Mouse (Mus musculus) midbrain, embryonic 16.5 days (tissue): Measurements from ENCODE around the gene Kynu. TPM values are rescaled to one million over a fixed set of nuclear protein-coding genes. Genes with fewer than 3 reads are reported as not detected.
A peak's percentile ranks its signal among the peaks of the same experiment; 100 is the strongest.

ENCODE experiments used
- ATAC-seq: fragments of 200-750 bp; cut with Nextera tagmentation; 2 replicates; pipeline ENCODE4 v1.8.0; 2017; ENCODE audit warnings: moderate TSS enrichment
- H3K27ac ChIP-seq: fragments of 300-500 bp; sonication (generic); 2 replicates; pipeline ENCODE4 v1.5.1; 2014; ENCODE audit warnings: mild to moderate bottlenecking, low read length, mixed read lengths
- H3K27me3 ChIP-seq: fragments of 300-500 bp; sonication (generic); 2 replicates; pipeline ENCODE4 v1.6.1; 2014; ENCODE audit warnings: low read depth, low read length, mixed read lengths; ENCODE audit not compliant: control insufficient read depth, insufficient read depth
- H3K36me3 ChIP-seq: fragments of 300-500 bp; sonication (generic); 2 replicates; pipeline ENCODE4 v1.6.1; 2014; ENCODE audit warnings: mild to moderate bottlenecking, low read length, moderate library complexity, mixed read lengths; ENCODE audit not compliant: control insufficient read depth, insufficient read depth
- H3K4me1 ChIP-seq: fragments of 300-500 bp; sonication (generic); 2 replicates; pipeline ENCODE4 v1.6.1; 2014; ENCODE audit warnings: mild to moderate bottlenecking, low read length, mixed read lengths; ENCODE audit not compliant: control insufficient read depth, insufficient read depth
- H3K4me2 ChIP-seq: fragments of 300-500 bp; sonication (generic); 2 replicates; pipeline ENCODE4 v1.6.1; 2014; ENCODE audit warnings: mild to moderate bottlenecking, low read length, mixed read lengths
- H3K4me3 ChIP-seq: fragments of 300-500 bp; sonication (generic); 2 replicates; pipeline ENCODE4 v1.5.1; 2014; ENCODE audit warnings: low read depth, mild to moderate bottlenecking, low read length, moderate library complexity, mixed read lengths
- H3K9ac ChIP-seq: fragments of 300-500 bp; sonication (generic); 2 replicates; pipeline ENCODE4 v1.6.1; 2014; ENCODE audit warnings: low read depth, low read length, mixed read lengths
- H3K9me3 ChIP-seq: fragments of 300-500 bp; sonication (generic); replicated peaks from 2 replicates; pipeline ENCODE4 v1.6.1; 2014; ENCODE audit warnings: mild to moderate bottlenecking, low read length, mixed read lengths; ENCODE audit not compliant: control insufficient read depth, poor library complexity, severe bottlenecking
- WGBS: fragments of 180-500 bp; shearing (Covaris S2); extraction: QIAGEN DNeasy Blood & Tissue Kit; methylation state at CpG from one replicate; pipeline ENCODE4 v1.1.7; 2014; 5-methylcytosine and 5-hydroxymethylcytosine counted together
- polyA plus RNA-seq: library from polyadenylated mRNA; unstranded; fragments of >200 nt; fragmentation: Nextera tagmentation; extraction: Ambion mirVana; gene quantifications from 2 replicates; pipeline ENCODE4 v1.2.1, GENCODE M21; 2015

The Kynu gene
- polyA plus RNA-seq, 1 experiment from 2014 or later, result 0.21 TPM

DNA sequence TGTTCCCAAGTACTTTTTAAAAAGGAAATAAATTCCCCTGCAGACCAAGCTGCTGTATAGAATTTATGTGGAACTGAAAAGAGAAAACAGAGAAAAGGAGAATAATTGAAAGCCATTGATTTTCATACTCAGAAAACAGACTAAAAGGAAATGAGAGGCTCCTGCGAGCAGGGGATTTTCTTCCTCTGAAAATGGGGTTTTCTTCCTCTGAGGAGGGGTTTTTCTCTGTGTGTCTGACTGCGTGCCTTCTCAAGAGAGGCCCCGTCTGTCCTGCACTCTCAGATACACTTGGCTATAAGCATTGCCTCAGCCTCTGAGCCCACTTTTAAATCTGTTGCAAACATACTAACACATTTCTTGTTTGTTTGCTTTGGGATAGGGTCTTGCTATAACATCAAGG is 1.9 kb downstream of the Kynu start:
- Histone ChIP-seq H3K9me3 (no peaks in the 10 kb centered on the region), H3K9ac (no peak overlapping the region), H3K4me3 (no peak overlapping the region), H3K4me2 (no peak overlapping the region), H3K27ac (no peak overlapping the region), H3K27me3 (no peaks in the 10 kb centered on the region), H3K36me3 (no peaks in the 10 kb centered on the region), H3K4me1 (no peaks in the 10 kb centered on the region)
- no peak for ATAC-seq
- 72% methylated on average over 3 of the region's 3 CpGs for WGBS

DNA sequence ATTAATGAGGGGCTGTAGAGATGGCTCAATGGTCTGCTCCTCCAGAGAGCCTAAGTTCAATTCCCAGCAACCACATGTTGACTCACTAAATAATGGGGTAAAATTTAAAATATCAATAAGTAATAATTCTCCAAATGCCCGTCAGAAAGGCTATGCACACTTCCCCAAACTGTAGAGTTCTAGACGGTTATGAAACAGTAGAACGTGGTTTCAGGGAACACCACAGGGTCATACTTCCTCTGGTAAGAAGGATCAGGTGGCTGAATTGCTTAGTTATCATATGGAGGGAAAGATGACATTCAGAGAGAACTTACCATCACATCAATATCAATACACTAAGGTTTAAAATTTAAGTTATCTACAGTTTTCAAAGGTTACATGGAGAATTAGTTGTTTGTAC is 6.1 kb downstream of the Kynu start:
- no peak overlapping the region for H3K27ac ChIP-seq
- WGBS, result 86% methylated on average over 3 of the region's 3 CpGs
- no peak overlapping the region for H3K4me2 ChIP-seq
- no peak overlapping the region for H3K4me3 ChIP-seq
- no peaks in the 10 kb centered on the region for H3K4me1 ChIP-seq
- H3K36me3 ChIP-seq, result no peaks in the 10 kb centered on the region
- no peak overlapping the region for H3K9ac ChIP-seq
- no peaks in the 10 kb centered on the region for H3K27me3 ChIP-seq
- H3K9me3 ChIP-seq, result no peaks in the 10 kb centered on the region
- ATAC-seq, result no peak

DNA sequence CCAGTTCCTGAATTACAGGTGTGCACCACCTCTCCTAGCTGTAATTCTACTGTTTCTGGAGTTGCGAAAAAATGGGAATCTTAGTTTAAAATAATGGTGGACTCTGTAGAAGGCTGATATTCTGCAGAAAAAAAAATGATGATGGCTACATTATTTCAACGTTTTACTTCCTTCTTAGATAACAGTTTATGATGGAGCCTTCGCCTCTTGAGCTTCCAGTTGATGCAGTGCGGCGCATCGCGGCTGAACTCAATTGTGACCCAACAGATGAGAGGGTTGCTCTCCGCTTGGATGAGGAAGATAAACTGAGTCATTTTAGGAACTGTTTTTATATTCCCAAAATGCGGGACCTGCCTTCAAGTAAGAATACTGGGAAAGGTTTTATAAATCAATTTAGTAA is 7.7 kb downstream of the Kynu start:
- Histone ChIP-seq H3K27me3 (no peaks in the 10 kb centered on the region), H3K36me3 (no peaks in the 10 kb centered on the region), H3K27ac (no peak overlapping the region), H3K4me2 (no peak overlapping the region), H3K4me1 (no peaks in the 10 kb centered on the region), H3K4me3 (no peak overlapping the region), H3K9me3 (no peaks in the 10 kb centered on the region), H3K9ac (no peak overlapping the region)
- WGBS, result 92% methylated on average over 9 of the region's 9 CpGs
- no peak for ATAC-seq

DNA sequence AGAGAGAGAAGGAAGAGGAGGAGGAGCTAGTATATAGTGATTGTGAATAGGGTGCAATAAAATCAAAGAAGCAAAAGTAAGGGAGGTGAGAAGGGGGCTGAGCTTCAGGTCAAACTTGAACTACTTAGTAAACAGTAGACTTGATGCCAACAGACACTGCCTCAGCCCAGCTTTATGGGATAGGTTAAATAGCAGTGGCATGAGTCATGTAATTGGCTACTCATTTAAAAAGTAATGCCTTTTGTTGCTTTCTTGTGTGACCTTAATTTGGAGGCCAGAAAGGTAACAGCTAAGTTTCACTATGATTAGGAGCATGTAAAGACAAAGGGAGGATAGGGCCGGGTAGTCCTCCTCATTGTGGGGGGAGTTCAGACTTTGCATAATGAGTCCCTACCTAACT is 13.3 kb downstream of the Kynu start:
- WGBS, result 78% methylated on average over 1 of the region's 1 CpGs
- Histone ChIP-seq H3K4me1 (no peaks in the 10 kb centered on the region), H3K27me3 (no peaks in the 10 kb centered on the region)

DNA sequence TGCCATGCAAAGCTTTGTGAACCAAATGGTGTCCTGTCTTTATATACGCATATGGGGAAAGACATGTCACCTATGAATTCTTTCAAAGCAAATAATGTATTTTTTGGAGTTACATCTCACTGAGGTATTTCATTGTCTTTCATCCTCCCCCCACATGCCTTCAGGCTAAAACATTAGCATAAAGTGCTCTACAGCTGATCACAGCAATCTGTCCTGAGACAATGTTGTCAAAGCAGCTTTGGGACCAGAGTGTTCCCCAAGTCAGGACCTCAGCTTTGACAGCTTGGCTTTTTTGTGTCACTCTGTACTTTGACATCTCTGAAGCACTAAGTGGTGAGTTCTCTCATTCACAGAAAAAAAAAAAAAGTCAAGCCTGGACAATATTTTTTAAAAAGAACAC is 18.4 kb downstream of the Kynu start:
- H3K27me3 ChIP-seq, result no peaks in the 10 kb centered on the region
- H3K4me3 ChIP-seq, result no peak overlapping the region
- H3K27ac ChIP-seq, result no peak overlapping the region
- 88% methylated on average over 1 of the region's 1 CpGs for WGBS
- ATAC-seq, result no peak
- no peaks in the 10 kb centered on the region for H3K4me1 ChIP-seq
- H3K9me3 ChIP-seq, result no peaks in the 10 kb centered on the region
- H3K36me3 ChIP-seq, result no peaks in the 10 kb centered on the region
- H3K9ac ChIP-seq, result no peak overlapping the region
- H3K4me2 ChIP-seq, result no peak overlapping the region

More for the DNA sequence above, 13.3 kb downstream of the Kynu start:
- Histone ChIP-seq H3K27ac (no peak overlapping the region), H3K36me3 (no peaks in the 10 kb centered on the region), H3K9me3 (no peaks in the 10 kb centered on the region), H3K9ac (no peak overlapping the region), H3K4me3 (no peak overlapping the region), H3K4me2 (no peak overlapping the region)
- ATAC-seq, result no peak

DNA sequence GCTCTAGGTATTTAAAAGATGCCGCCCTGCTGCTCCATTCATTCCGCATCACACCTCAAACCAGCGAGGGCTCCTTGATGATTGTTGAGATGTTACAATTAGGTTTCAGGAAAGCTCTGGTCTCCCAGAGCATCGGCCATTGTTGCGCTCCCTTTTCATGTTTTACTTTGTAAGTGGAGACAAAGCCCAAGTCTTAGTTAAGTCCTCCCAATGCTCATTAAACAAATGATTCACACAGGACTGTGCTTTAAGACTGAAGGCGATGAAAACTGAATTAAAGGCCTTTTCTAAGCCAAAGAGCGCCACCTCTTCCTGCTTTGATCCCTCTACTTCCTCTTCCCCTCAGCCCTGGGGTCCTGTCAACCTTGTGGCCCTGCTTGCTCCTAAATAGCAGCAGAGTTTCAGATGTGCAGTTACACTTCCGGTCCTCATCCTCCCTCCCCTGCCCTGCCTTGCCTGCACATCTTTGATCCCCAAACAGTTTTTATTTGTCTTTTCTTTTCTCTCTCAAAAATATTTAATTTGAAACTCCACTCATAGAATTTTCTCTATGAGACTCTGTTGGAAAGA is 28.2 kb downstream of the Kynu start:
- Histone ChIP-seq H3K4me1 (no peaks in the 10 kb centered on the region), H3K27ac (no peak overlapping the region), H3K9me3 (no peaks in the 10 kb centered on the region), H3K27me3 (no peaks in the 10 kb centered on the region), H3K9ac (no peak overlapping the region), H3K4me2 (no peak overlapping the region), H3K4me3 (no peak overlapping the region), H3K36me3 (no peaks in the 10 kb centered on the region)
- WGBS, result 22% methylated on average over 8 of the region's 8 CpGs
- ATAC-seq, result 0 out of 2 replicates have a peak, but pooled peaks have one; percentile 17

DNA sequence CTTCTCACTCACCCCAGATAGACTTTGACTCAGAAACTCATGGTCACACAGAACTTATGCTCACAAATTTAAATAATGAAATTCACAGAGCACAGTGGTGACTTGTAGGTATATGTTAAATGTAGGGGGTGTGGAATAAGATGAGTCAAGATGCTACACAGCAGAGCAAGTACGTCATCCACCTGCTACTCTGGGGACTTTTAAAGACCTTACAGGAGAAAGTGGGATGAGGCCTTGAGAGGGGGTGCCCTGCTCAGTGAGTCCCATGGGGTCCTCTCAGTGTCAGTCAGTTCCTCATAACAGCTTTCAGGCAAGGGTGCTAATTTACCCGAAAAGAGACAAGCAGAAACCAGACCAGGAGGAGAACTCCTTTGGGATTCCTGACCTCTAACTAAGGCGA is 30.4 kb downstream of the Kynu start:
- Histone ChIP-seq H3K4me2 (no peak overlapping the region), H3K36me3 (no peaks in the 10 kb centered on the region), H3K27ac (no peak overlapping the region), H3K27me3 (no peaks in the 10 kb centered on the region), H3K4me3 (no peak overlapping the region), H3K4me1 (no peaks in the 10 kb centered on the region), H3K9ac (no peak overlapping the region), H3K9me3 (no peaks in the 10 kb centered on the region)
- ATAC-seq, result no peak
- WGBS, result 82% methylated on average over 3 of the region's 3 CpGs

DNA sequence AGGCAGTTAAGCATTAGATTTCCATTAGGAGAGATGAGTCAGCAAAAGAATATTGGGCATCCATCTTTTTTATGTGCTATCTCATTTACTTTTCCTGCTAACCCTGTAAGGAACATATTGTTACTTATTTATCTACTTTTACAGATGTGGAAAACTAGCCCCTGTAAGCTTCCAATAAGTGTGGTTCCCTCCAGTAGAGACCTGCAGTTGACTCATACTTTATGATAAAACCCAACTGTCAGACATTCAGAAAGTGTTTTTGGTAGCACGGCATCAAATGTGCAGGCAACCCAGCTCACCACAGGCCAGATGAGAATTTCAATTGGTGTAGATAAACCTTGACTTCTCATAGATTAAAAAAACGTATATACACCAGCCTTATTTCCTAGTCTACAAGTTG is 32.7 kb downstream of the Kynu start:
- Histone ChIP-seq H3K36me3 (no peaks in the 10 kb centered on the region), H3K4me3 (no peak overlapping the region), H3K9me3 (no peaks in the 10 kb centered on the region), H3K4me1 (no peaks in the 10 kb centered on the region), H3K4me2 (no peak overlapping the region), H3K27ac (no peak overlapping the region), H3K27me3 (no peaks in the 10 kb centered on the region), H3K9ac (no peak overlapping the region)
- 84% methylated on average over 2 of the region's 2 CpGs for WGBS
- no peak for ATAC-seq

DNA sequence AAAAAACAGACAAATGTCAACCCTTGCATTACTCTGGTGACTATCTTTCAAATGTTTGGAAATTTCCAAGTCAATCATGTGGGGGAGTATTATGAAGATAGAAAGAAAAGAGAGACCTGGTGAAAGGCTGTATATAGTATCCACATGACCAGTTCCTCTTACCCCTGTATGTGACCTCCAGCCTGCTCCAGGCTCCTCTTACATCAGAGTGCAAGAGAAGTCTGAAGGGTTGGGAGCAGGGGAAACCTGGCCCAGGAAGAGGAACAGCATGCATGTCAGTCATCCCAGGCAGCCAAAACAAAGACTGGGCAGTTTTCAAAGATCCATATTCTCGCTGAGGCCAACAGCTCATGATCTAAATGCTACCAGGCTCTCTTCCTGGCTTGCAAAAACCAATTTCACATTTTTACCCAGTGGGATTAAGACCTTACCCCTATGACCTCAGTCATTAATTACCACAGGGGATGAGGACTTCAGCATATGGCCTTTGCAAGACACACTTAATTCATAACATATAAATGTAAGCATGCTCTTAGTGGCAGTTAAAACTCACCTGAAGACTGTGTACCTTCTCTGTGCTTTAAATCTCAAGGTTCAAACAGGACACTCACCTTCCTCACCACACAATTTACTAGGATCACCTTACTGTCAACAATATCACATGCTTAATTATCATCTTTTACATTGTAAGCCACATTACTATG is 37.0 kb downstream of the Kynu start:
- H3K27ac ChIP-seq, result no peak overlapping the region
- 83% methylated on average over 1 of the region's 1 CpGs for WGBS
- H3K9me3 ChIP-seq, result no peaks in the 10 kb centered on the region
- H3K27me3 ChIP-seq, result no peaks in the 10 kb centered on the region
- H3K4me1 ChIP-seq, result no peaks in the 10 kb centered on the region
- no peak overlapping the region for H3K4me3 ChIP-seq
- no peak overlapping the region for H3K4me2 ChIP-seq
- H3K9ac ChIP-seq, result no peak overlapping the region
- H3K36me3 ChIP-seq, result no peaks in the 10 kb centered on the region
- no peak for ATAC-seq
